Mouse (Mus musculus) B cell, adult 67 days (primary cell): Measurements from ENCODE around the gene Actr10. TPM values are rescaled to one million over a fixed set of nuclear protein-coding genes. Genes with fewer than 3 reads are reported as not detected.

Experiments
- total RNA-seq, 2 experiments: library from RNA; stranded (reverse); gene quantifications; 4 replicates each; pipeline ENCODE4 v1.2.4; 2023

Gene Actr10
- total RNA-seq: 100 to 1,000 TPM; 109 to 116 TPM

DNA sequence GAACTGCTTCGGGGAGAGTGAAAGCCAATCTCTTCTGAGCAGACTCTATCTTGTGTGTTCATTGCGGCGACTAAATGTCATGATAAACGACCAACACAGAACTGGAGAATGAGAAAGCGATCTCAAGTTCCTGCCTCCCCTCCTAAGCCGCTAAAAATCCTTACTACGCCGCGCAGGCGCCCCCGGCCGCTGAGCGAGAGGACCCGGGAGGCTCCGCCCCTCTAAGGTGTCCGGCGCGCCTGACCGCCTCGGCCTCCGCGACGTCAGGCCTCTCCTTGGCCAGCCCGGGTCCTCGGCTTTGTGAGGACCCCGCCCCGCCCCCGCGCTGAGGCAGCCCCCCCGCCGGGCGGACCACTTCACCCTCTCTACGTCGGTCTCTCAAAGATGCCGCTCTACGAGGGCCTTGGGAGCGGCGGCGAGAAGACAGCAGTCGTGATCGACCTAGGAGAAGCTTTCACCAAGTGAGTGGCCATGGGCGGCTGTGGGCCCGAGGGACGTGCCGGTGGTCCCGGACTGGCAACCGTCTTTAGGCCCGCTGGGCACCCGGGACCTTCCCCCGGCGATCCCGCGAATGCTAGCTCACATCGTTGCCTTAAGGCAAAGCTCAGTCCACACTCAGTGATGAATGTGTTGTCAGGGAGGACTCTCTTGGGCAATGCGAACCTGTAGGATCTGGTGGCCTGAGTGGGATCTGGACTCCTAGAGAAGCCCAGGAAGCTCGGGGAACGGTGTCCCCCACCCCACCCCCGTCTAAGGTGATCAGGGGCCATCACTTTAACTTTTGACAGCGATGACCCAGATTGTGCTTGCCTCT lies at the start of gene Actr10:
TSS of gene Actr10 (plus strand) at position 287 of the 814 bp plus-strand sequence.

DNA sequence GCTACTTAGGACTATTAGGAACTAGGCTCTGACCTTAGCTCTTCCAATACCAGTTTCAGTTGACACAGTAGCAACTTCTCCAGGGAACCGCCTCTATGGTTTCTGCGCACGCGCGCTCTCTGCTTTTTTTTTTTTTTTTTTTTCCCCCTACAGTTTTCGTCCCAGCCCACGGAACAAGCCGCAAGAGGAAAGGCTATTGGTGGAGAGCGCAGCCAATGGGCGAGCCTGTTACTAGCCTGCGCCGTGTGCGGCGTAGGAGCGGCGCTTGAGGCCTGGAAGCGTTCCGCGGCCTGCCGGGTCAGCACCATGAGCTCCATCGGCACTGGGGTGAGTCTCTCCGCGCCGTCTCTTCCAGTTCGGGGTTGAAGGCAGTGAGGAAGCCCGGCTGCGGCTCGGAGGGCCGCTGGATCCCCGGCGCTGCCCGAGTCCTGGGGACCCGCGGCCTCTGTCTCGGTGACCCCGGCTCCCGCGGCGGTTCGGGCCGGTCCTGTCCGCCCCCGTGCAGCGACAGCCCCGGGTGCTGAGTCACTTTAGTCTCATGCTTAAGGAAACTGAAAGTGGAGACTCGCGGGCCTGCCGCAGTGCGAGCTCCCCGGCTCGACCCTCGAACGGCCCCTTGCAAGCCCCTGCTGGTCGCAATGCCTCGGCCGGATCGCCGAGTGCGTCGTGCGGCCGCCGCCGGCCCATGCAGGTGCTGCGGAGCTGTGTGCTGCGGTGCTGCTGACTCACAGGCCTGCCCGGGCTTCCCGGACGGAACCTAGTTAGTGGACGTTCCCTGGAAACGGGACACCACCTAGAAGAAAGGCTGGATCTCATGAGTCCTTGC lies 37.0 kb downstream of the Actr10 start, which contains the start of gene Psma3:
TSS of gene Psma3 (plus strand) at position 181 of the 826 bp plus-strand sequence.

Other genes with a start within 250 kb of the Actr10 start
- 1 to 10 TPM; 8.4 to 8.6 TPM for gene Frmd6, start 112.3 kb upstream of the Actr10 start, total RNA-seq
- gene Psma3, start 36.8 kb downstream of the Actr10 start, total RNA-seq: 100 to 1,000 TPM; 206 to 233 TPM
- gene Arid4a, start 78.1 kb downstream of the Actr10 start, total RNA-seq: 10 to 100 TPM; 68.1 to 81.9 TPM
- gene Tomm20l, start 173.6 kb downstream of the Actr10 start, total RNA-seq: not detected
- 10 to 100 TPM; 29.5 to 40.6 TPM for gene Timm9, start 198.8 kb downstream of the Actr10 start, total RNA-seq
- 10 to 100 TPM; 14.2 to 15.1 TPM for gene 2700049A03Rik, start 199.0 kb downstream of the Actr10 start, total RNA-seq